ENCODE assay signal across 7 mouse cellular contexts in the genomic region with DNA sequence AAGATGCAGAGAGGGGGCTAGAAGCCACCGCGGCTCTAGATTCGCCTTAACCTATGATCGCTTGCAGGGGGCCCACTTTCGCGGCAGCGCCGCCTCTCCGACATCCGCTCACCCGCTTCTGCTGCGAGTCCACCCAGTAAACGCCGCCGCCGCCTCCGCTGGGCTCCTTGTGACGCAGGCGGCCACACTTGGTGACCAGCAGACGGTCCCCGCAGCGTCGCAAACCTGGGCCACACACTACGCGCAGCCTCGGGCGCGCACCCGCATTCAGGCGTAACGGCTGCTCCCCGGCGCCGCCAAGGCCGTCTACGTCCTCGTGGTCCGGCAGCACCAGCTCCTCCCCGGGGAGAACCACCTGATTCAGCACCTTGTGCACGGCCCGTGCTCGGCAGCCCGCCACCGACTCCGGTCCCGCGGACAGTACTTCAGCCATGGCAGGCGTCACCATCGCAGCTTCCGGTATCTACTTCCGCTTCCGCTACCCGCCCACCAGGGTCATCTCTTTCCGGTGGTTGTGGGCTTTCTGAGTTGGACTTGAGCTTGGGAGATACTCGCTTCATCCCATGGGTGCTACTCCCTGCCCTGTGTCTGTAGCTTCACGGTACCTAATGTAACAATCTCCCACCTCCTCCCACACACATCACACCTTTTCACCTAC. TPM values are rescaled to one million over a fixed set of nuclear protein-coding genes. Genes with fewer than 3 reads are reported as not detected.
DNase-seq lines count a peak whose midpoint lies in the region; ATAC-seq lines count a peak whose summit lies in the region.

No protein-coding gene starts in this region.

- no peaks in the 10 kb centered on the region for H3K9me3 ChIP-seq in embryonic facial prominence, embryonic 11.5 days (replicated peaks; ENCODE audit: control insufficient read depth, low read length)
- no peaks in the 10 kb centered on the region for H3K9me3 ChIP-seq in limb, embryonic 10.5 days (replicated peaks)
- no peaks in the 10 kb centered on the region for H3K9me3 ChIP-seq in midbrain, embryonic 12.5 days

- ATAC-seq in embryonic facial prominence, embryonic 11.5 days (replicated peaks; ENCODE audit: insufficient number of reproducible peaks, low FRiP score, low TSS enrichment, low read depth), result peak; percentile 67
- ATAC-seq in midbrain, embryonic 12.5 days (ENCODE audit: low FRiP score, low read depth), result peak; percentile 82

- H3K27me3 ChIP-seq in embryonic facial prominence, embryonic 11.5 days (ENCODE audit: control insufficient read depth, insufficient read depth, low read length), result no peaks in the 10 kb centered on the region
- peaks cover 18% of the 10 kb centered on the region for H3K27me3 ChIP-seq in limb, embryonic 10.5 days (ENCODE audit: low read depth, poor library complexity, severe bottlenecking)
- H3K27me3 ChIP-seq in midbrain, embryonic 12.5 days, result peaks cover 22% of the 10 kb centered on the region

- peak overlapping the region; percentile 90 for H3K9ac ChIP-seq in embryonic facial prominence, embryonic 11.5 days (replicated peaks; ENCODE audit: low read length)
- H3K9ac ChIP-seq in midbrain, embryonic 12.5 days (replicated peaks), result peak overlapping the region; percentile 92

- peak overlapping the region; percentile 65 for H3K27ac ChIP-seq in embryonic facial prominence, embryonic 11.5 days (replicated peaks; ENCODE audit: low read depth, low read length)
- peak overlapping the region; percentile 95 for H3K27ac ChIP-seq in limb, embryonic 10.5 days
- peak overlapping the region; percentile 87 for H3K27ac ChIP-seq in midbrain, embryonic 12.5 days (replicated peaks)

- peak; percentile 82 for DNase-seq in adrenal gland, postnatal 25 days
- peak; percentile 88 for DNase-seq in embryonic facial prominence, embryonic 11.5 days (ENCODE audit: low spot score)
- DNase-seq in heart, adult 11 months, result peak; percentile 99
- peak; percentile 88 for DNase-seq in kidney, adult 11 months
- peak; percentile 91 for DNase-seq in limb, embryonic 10.5 days (ENCODE audit: low spot score)
- peak; percentile 74 for DNase-seq in skeletal muscle tissue, adult 2 months (ENCODE audit: low read depth, low spot score)

- under 1% methylated on average over 56 of the region's 56 CpGs for WGBS in embryonic facial prominence, embryonic 11.5 days
- under 1% methylated on average over 56 of the region's 56 CpGs for WGBS in limb, embryonic 10.5 days
- whole genome bisulfite sequencing in midbrain, embryonic 12.5 days, result under 1% methylated on average over 56 of the region's 56 CpGs

- no peaks in the 10 kb centered on the region for H3K4me1 ChIP-seq in embryonic facial prominence, embryonic 11.5 days (ENCODE audit: control insufficient read depth, insufficient read depth, low read length)
- H3K4me1 ChIP-seq in limb, embryonic 10.5 days, result peaks cover 10% of the 10 kb centered on the region
- peaks cover 14% of the 10 kb centered on the region for H3K4me1 ChIP-seq in midbrain, embryonic 12.5 days

- no peaks in the 10 kb centered on the region; the same call in 1 of the 2 replicates for H3K36me3 ChIP-seq in embryonic facial prominence, embryonic 11.5 days (replicated peaks; ENCODE audit: control insufficient read depth, insufficient read depth, low read depth, low read length)
- H3K36me3 ChIP-seq in limb, embryonic 10.5 days, result peaks cover 38% of the 10 kb centered on the region
- peaks cover 28% of the 10 kb centered on the region for H3K36me3 ChIP-seq in midbrain, embryonic 12.5 days

- H3K4me2 ChIP-seq in embryonic facial prominence, embryonic 11.5 days (ENCODE audit: low read depth, low read length), result peak overlapping the region; percentile 61
- peak overlapping the region; percentile 79 for H3K4me2 ChIP-seq in midbrain, embryonic 12.5 days (replicated peaks)

- H3K4me3 ChIP-seq in embryonic facial prominence, embryonic 11.5 days (ENCODE audit: low read depth, low read length), result peak overlapping the region; percentile 95
- H3K4me3 ChIP-seq in limb, embryonic 10.5 days, result peak overlapping the region; percentile 88
- peak overlapping the region; percentile 89 for H3K4me3 ChIP-seq in midbrain, embryonic 12.5 days

RNA-seq across cellular contexts. Expression of a gene that starts 21.6 kb away (rescaled TPM):
- total RNA-seq in adrenal gland, postnatal 25 days (2021), result 27.0 and 27.1 TPM in 2 replicates
- polyA plus RNA-seq in embryonic facial prominence, embryonic 11.5 days (2014; fragmentation: Nextera tagmentation; extraction: Ambion mirVana), result 15.6 and 15.9 TPM in 2 replicates
- polyA plus RNA-seq in limb, embryonic 10.5 days (2016; fragmentation: Nextera tagmentation; extraction: Ambion mirVana), result 9.6 and 11.9 TPM in 2 replicates
- polyA plus RNA-seq in midbrain, embryonic 12.5 days (2016; fragmentation: Nextera tagmentation; extraction: Ambion mirVana), result 12.8 and 14.2 TPM in 2 replicates

RNA-seq across cellular contexts. Expression of a gene that starts 22.2 kb away (rescaled TPM):
- total RNA-seq in adrenal gland, postnatal 25 days (2021), result 31.9 and 32.7 TPM in 2 replicates
- polyA plus RNA-seq in embryonic facial prominence, embryonic 11.5 days (2014; fragmentation: Nextera tagmentation; extraction: Ambion mirVana), result 97.1 and 100 TPM in 2 replicates
- polyA plus RNA-seq in limb, embryonic 10.5 days (2016; fragmentation: Nextera tagmentation; extraction: Ambion mirVana), result 109 and 126 TPM in 2 replicates
- polyA plus RNA-seq in midbrain, embryonic 12.5 days (2016; fragmentation: Nextera tagmentation; extraction: Ambion mirVana), result 81.3 and 86.7 TPM in 2 replicates

RNA-seq across cellular contexts. Expression of a gene that starts 23.4 kb away (rescaled TPM):
- 10.2 and 14.9 TPM in 2 replicates for total RNA-seq in adrenal gland, postnatal 25 days (2021)
- polyA plus RNA-seq in embryonic facial prominence, embryonic 11.5 days (2014; fragmentation: Nextera tagmentation; extraction: Ambion mirVana), result 20.5 and 22.3 TPM in 2 replicates
- polyA plus RNA-seq in limb, embryonic 10.5 days (2016; fragmentation: Nextera tagmentation; extraction: Ambion mirVana), result 17.8 and 20.2 TPM in 2 replicates
- 17.0 and 24.4 TPM in 2 replicates for polyA plus RNA-seq in midbrain, embryonic 12.5 days (2016; fragmentation: Nextera tagmentation; extraction: Ambion mirVana)

Comparison
In these comparisons a context has a peak if more than half of its experiments do, and no peak if none do; other contexts are left out.
1. Peak in every context shown above with its lines: DNase-seq, ATAC-seq, H3K4me3 ChIP-seq and H3K27ac ChIP-seq.